Mouse (Mus musculus) embryo, embryonic 9.5 days (tissue): Measurements from ENCODE around the gene Rpl27a.

ENCODE experiments used
- DNase-seq: peaks from one replicate; pipeline ENCODE4 v3.0.0-alpha.2; 2017; ENCODE audit errors: extremely low spot score

Gene Rpl27a

DNA sequence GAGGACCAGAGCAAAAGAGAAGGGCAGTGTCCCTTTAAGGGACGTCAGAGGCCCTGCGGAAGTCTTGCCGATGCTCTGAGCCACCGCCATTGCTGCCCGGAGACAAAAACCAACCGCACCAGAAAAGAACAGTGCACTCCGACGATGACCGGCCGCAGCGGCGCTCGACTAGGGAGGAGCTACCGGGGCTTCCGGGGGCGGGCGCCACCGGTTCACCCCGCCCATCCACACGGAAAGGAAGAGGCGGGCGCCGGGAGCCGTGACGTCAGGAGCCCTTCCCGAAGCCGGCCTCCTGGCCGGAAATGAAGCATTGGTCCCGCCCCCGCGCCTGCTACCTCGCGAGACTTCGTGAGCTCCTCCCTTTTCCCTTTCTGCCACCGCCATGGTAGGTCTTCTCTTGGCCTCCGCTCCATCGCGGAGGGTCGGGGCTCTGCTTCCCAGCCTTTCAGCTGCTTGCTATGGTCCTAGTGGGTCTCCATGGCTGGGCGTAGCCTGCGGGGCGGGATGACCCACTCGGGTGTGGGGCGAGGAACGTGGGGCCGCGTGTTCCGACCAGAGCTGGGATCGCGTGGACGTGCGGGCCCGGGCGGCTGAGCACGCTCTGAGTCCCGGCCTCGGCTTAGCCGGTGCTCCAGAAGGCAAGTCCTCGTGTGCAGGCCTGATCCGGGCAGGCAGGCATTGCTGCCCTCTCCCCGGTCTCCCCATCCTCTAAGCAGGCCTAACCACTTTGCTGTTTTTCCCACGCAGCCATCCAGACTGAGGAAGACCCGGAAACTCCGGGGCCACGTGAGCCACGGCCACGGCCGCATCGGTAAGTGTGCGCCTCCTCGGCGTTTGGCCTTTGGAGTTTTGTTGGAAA lies at the start of gene Rpl27a:
Gene Rpl27a (plus strand): TSS at position 310 of the 859 bp plus-strand sequence.
- peak; percentile 98 for DNase-seq

- DNase-seq: no peak
Measured at GRCm38 (mm10) chr7:109470700-109471099, 48.2 kb upstream of the Rpl27a start.

DNA sequence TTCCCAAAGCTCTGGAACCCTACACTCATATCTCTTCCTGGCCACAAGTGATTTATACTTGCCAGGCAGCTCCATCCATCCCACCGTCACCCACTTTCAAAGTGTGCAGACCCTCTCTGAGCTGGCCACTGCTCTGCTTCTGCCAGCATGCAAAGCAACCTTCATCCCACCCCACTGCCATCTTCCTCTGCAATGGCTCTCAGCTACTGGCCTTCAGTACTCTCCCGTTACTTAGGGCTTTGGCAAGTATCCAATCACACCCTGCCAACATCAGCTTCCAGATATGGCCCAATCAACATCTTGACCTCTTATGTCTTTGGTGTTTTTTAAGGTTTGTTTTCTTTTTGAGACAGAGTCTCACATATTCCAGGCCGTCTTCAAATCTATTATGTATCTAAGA lies 41.0 kb upstream of the Rpl27a start:
- DNase-seq: no peak

DNA sequence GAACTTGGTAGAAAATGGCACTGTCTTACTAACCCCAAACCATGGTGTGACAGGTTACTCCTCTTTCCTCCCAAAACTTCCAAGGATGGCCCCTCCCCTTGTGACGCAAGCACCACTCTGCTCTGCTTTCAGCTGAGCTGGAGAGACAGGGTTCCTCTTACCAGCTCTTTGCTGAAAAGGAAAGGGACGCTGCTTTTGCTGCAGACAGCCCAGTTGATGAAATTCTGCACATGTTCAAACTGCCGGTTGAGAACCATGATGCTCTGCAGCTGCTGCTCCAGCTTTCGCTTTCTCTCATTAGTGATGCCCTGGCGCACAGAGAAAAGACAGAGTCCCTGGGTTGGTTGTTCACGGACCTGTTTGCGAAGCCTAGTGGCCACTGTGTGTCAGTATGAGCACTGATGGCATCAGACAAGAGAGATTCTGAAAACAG lies 38.2 kb upstream of the Rpl27a start:
- DNase-seq: peak; percentile 41

DNA sequence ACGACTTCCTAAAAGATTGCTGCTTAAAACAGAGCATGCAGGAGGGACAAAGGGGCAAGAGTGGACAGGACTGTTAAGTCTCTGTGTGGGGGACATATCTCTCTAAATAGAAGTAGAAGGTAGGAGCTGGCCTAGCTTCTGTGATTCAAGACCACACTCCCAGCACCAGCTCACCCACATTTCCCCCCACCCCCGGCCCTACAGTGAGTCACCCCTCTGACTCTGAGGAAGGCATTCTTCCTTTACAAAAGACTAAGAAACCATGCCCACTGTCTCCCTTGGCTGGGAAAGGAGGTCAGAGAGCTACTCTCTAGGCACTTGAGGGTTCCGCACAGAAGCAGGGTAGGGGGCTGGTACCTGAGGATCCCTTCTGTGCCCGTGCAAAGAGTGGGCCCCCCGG lies 34.7 kb upstream of the Rpl27a start:
- DNase-seq: no peak

- DNase-seq: no peak
Measured at GRCm38 (mm10) chr7:109492616-109493318, 26.2 kb upstream of the Rpl27a start.

DNA sequence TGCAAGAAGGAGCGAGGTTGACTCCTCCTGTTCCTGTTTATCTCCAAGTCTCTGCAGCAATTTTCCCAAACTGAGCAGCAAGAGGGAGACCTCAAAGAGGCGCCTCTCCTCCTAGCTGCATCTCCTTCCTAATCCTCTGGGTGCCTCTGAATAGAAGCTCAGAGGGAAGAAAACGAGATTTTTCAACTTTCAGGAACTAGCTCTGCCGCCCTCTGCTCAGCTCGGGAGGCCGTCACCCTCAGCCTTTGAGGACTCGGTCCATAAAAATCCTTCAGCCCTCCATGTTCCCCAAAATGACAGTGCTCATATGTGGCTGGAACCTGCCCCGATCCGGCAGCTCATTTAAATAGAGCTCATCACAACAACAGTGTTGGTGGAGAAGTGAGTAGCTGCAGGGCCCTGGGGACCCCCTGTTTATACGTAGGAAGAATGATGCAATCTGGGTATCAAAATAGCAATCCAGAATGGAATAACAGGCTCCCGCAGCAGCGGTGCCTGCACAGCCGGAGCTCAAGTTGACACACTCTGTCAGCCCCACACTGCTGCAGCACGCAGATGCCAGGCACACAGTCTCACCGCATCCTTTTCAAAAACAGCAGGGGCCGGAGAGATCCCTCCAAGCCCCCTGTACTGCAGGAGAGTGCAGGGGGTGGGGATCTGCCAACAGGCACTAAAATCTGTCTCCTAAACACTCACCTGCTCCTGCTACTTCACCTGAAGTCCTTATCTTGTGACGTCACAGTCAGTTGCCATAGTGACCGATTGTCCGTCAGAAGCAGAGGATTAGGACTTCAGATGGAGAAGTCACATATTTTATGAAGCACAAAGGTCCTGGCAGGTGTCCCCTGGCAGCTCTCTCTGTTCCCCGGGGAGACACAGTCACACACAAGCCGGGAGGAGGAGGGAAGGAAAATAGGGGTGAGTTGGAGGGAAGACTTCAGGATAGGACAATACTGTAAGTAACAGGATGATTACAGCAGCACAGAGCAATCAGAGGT lies 25.3 kb upstream of the Rpl27a start:
- peak; percentile 9 for DNase-seq

DNA sequence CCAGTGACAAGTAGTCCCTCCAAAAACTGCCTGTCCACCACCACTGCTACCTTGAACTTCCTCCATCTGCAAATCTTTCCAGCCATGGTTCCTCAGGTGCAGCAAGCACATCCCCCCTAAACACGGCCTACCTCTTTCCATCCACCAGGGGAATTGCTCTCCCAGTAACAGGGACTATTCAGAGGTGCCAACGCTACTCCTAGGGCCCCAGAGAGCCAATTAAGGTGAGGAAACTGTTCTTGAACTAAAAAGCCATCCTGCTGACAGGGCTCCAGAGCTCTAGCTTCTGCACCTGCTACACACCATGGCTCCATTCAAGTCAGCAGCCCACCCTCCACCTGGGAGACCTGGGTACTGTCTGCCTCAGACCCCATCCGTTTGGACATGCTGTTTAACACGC lies 21.4 kb upstream of the Rpl27a start:
- DNase-seq: no peak

- peak; percentile 39 for DNase-seq
Measured at GRCm38 (mm10) chr7:109507119-109507518, 11.8 kb upstream of the Rpl27a start.

- DNase-seq: no peak
Measured at GRCm38 (mm10) chr7:109507572-109507971, 11.4 kb upstream of the Rpl27a start.

DNA sequence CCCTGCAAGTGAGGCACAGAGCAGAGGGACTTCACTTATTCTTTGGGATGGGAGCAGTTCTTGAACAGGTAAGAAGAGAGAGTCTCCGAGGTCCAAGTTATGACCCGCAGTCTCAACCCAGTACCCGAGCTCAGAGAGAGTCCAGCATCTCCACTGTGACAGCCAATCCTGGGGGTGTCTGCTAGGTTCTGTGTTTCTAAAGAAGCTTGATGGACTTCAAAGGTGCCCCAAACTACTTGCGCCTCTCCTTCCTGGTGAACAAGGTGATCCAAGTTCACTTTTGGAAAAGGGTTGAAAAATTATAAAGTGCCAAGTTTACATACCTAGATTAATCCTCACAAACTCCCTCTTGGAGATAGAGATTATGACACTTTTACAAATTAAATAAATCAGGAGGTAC lies 10.9 kb upstream of the Rpl27a start, which contains the start of gene Trim66:
Gene Trim66 (minus strand): TSS at position 101 of the 400 bp plus-strand sequence.
- no peak for DNase-seq

DNA sequence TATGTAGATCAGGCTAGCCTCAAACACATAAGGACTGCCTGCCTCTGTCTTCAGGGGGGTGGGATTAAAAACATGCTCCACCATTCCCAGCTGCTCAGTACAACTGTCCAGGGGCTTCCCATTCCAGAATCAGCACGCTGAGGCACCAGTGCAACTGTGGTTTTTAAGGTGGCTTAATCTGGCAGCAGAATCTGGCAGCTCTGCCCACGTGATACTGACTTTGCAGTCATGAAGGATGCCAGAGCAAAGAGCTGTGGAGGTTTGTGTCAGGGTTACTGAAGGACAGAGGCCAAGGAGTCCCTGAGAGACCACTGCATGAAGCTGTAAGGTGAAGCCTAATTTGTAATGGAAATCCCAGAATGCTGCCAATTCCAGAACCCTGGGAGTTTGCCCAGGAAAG lies 8.1 kb upstream of the Rpl27a start:
- no peak for DNase-seq

GRCm38 (mm10) chr7:109511838-109512237 lies 7.1 kb upstream of the Rpl27a start:
- DNase-seq: no peak

DNA sequence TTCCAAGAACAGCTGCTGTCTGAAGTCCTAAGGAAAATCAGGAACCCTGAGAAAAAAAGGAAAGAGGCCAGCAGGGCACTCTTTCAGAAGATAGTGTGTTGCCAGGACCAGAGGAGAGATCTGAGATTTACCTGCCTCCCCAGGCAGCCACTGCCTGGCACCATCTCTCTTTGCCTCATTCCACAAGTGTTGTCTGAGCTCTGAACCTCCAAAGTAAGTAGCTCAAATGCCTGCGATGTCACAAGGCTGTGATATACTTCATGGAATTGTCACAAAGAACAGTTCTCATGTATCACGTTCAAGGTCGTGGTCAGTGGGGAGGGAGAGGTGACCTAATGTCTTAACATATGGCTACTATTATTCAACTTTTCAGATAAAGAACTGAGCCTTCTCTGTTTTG lies 2.4 kb upstream of the Rpl27a start:
- no peak for DNase-seq

GRCm38 (mm10) chr7:109518036-109518681 lies 788 bp upstream of the Rpl27a start:
- DNase-seq: peak; percentile 41

GRCm38 (mm10) chr7:109519936-109520335 lies 989 bp downstream of the Rpl27a start:
- peak; percentile 10 for DNase-seq

DNA sequence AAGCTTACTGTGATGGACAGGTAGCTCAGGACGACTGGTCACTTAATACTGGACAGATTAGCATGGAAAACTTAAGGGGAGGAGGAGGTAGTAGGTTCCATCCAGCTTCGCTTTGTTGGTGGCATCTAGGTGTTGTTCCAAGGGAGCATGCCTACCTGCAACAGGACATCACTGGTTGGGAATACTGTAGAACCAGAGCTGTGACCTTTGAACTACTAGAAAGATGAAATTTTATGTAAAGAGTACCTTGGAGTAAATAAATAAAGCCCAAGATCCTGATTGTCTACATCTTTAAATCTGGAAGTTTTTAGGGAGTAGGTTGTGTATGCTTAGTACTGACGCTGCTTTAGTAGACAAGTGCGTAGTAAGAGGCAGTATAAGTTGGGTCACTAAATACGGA lies 3.1 kb downstream of the Rpl27a start:
- DNase-seq: no peak

DNA sequence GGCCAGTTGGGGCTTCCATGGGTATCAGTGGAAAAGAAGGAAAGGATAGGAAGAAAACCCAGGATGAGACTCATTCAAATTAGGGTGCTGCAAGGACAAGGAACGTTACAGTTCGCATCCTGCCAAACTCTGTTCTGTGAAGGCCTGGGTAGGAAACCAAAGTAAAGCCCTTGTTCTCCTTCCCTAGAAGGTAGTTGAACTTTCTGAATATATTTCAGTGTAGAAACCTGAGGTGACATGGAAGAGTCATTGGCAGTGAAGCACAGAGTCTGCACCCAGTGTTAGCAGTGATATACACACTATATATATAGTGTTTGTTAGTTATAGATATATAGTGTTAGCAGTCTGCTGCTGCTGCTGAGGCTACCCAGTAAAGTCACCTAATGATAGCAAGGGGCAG lies 4.4 kb downstream of the Rpl27a start:
- DNase-seq: peak; percentile 32

DNA sequence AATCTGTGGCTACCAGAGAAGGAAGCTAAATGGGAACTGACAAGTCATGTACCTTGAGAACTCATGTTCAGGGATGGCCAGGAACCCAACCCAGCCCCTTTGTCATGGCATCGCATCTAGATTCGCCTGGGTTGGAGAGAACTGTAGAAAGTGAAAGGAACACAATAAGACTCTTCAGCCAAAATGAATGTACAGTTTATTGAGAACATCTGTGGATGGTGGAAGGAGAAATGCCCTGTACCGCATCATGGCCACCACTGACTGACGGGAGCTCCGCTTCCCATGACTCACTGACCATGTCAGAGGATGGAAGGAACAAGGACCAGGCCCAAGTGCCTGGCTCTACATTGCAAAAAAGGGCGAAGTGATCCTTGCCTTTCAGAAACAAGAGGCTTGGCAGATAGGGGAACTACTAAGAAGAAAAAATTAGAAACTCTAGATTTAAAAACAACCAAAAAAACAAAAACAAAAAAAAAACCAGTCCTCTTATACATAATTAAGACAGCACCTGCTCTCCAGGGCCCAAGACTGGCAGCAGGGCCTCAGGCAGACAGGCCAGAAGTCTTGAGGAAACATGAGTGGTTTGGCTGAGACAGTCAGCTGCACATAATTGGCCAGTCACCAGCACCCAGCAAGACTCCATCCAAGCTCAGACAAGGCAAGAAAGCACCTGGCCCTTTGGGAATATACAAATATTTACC lies 4.9 kb downstream of the Rpl27a start:
- DNase-seq: peak; percentile 35

DNA sequence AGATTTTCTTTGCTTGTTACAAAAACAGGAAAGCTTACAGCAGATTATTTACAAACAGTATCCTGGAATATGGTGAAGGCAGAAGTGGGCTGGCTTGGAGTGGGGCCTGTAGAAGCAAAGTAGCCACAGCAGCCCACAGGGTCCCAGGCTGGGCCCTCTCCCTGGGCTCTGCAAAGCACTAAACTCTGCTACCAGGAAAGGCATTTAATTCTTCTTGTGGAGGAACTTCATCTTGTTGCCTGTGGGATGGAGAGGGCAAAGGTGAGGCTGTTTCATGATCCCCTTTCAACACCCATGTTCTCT lies 5.4 kb downstream of the Rpl27a start:
- DNase-seq: peak; percentile 34

- DNase-seq: peak; percentile 9
Measured at GRCm38 (mm10) chr7:109524763-109525162, 5.8 kb downstream of the Rpl27a start.
